Mouse (Mus musculus) liver, adult 2 months (tissue): Measurements from ENCODE around the gene Rap1gap2. TPM values are rescaled to one million over a fixed set of nuclear protein-coding genes. Genes with fewer than 3 reads are reported as not detected.

ENCODE experiments used
- DNase-seq: peaks from one replicate; pipeline ENCODE4 v3.0.0-alpha.2; 2011; ENCODE audit warnings: low read depth, low spot score; ENCODE audit errors: extremely low read depth
- H3K27ac ChIP-seq: fragments of 200-500 bp; replicated peaks from 2 replicates; pipeline ENCODE4 v1.5.1; 2012; ENCODE audit warnings: low read depth, mild to moderate bottlenecking, control low read depth, inconsistent platforms, low read length; ENCODE audit not compliant: insufficient read depth
- H3K27me3 ChIP-seq: fragments of 200-500 bp; 2 replicates; pipeline ENCODE4 v1.6.1; 2012; ENCODE audit warnings: mild to moderate bottlenecking, moderate library complexity, low read length, inconsistent platforms; ENCODE audit not compliant: control insufficient read depth, insufficient read depth
- H3K36me3 ChIP-seq: fragments of 200-500 bp; 2 replicates; pipeline ENCODE4 v1.6.1; 2012; ENCODE audit warnings: low read length, inconsistent platforms; ENCODE audit not compliant: control insufficient read depth, insufficient read depth
- H3K4me1 ChIP-seq: fragments of 200-500 bp; 2 replicates; pipeline ENCODE4 v1.6.1; 2011; ENCODE audit warnings: low read length; ENCODE audit not compliant: control insufficient read depth, insufficient read depth
- H3K4me3 ChIP-seq: fragments of 200-500 bp; 2 replicates; pipeline ENCODE4 v1.5.1; 2011; ENCODE audit warnings: low read depth, mild to moderate bottlenecking, control low read depth, low read length, moderate library complexity; ENCODE audit not compliant: insufficient read depth
- H3K79me2 ChIP-seq: fragments of 200-500 bp; 2 replicates; pipeline ENCODE4 v1.6.1; 2012; ENCODE audit warnings: inconsistent platforms, mild to moderate bottlenecking, low read length, moderate library complexity; ENCODE audit not compliant: control insufficient read depth, insufficient read depth
- H3K9ac ChIP-seq: fragments of 200-500 bp; 2 replicates; pipeline ENCODE4 v1.6.1; 2012; ENCODE audit warnings: low read depth, mild to moderate bottlenecking, control low read depth, inconsistent platforms, low read length
- CTCF ChIP-seq: fragments of 200-500 bp; IDR thresholded peaks from 2 replicates; pipeline ENCODE4 v1.5.1; 2011; ENCODE audit warnings: low read depth, low read length, control low read depth
- POLR2A ChIP-seq: fragments of 200-500 bp; IDR thresholded peaks from 2 replicates; pipeline ENCODE4 v1.6.1; 2011; ENCODE audit warnings: low read length, control low read depth; ENCODE audit not compliant: insufficient read depth; ENCODE audit errors: extremely low read depth
- WGBS: fragments of 180-500 bp; shearing (Covaris S2); methylation state at CpG from one replicate; pipeline ENCODE4 v1.1.7; 2018; 5-methylcytosine and 5-hydroxymethylcytosine counted together
- polyA plus RNA-seq: library from polyadenylated mRNA; depleted of rRNA; stranded (reverse); fragments of >200 nt; gene quantifications from 2 replicates; pipeline ENCODE4 v1.2.3, GENCODE M21; 2012
- total RNA-seq: library from RNA; depleted of rRNA; stranded (reverse); fragments of >200 nt; gene quantifications from 2 replicates; pipeline ENCODE4 v1.2.3, GENCODE M21; 2014

Gene Rap1gap2
- total and polyA plus RNA-seq, 2 experiments: 0.46 to 0.48 TPM

DNA sequence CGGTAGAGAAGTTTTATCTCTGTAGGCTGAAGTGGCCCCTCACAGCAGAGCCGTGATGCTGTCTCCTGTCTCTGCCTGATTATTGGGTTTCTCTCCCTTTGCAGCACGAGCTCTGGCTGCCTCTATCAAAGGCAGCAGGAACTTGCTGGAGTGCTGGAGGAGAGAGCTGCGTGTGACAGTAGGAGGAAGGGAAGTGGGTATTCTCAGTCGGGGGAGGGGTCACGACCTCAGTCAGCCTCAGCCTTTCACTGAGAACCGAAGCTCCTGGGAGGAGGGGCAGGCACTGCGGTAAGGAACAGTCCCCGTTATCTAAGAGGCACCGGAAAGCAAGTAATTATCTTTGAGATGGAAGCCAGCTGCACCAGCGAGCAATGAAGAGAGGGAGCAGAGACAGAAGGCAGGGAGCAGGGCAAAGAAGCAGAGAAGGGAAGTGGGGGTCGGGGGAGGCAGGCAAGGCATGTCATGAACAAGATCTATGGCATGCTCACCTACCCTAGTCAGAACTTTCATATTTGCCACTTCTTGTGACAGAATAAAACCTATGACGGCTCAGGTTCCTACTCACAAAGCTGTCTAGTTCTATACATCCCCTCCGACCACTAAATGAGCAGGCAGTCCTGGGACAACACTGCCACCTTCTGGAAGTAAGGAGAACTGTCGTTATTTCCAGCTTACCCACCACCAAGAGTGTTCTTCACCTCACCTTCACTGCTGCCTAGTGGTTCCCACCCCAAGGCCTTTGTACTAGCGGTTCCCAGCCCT, 63.6 kb downstream of the Rap1gap2 start:
- H3K4me1 ChIP-seq: no peaks in the 10 kb centered on the region; the same call in 1 of the 2 replicates
- 8% methylated on average over 16 of the region's 16 CpGs for WGBS

DNA sequence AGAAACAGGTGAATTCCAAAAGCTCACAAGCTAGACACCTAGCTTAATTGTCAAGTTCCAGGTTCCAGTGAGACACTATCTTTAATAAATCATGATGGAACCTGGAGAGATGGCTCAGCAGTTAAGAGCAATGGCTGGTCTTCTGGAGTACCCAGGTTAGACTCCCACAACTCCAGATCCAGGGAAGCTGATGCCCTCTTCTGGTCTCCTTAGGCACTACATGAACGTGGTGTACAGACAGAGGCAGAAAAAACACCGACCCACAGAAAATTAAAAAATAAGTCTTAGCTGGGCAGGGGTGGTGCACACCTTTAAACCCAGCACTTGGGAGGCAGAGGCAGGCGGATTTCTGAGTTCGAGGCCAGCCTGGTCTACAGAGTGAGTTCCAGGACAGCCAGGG, 64.5 kb downstream of the Rap1gap2 start:
- WGBS: 26% methylated on average over 4 of the region's 4 CpGs
- H3K27ac ChIP-seq: no peak overlapping the region

More for the DNA sequence above, 63.6 kb downstream of the Rap1gap2 start:
- TF ChIP-seq CTCF (peak; percentile 69), POLR2A (no peak)
- no peaks in the 10 kb centered on the region for H3K79me2 ChIP-seq
- no peaks in the 10 kb centered on the region for H3K27me3 ChIP-seq
- no peak overlapping the region for H3K27ac ChIP-seq
- no peak overlapping the region for H3K4me3 ChIP-seq
- no peaks in the 10 kb centered on the region for H3K36me3 ChIP-seq
- H3K9ac ChIP-seq: no peak overlapping the region
- peak; percentile 15 for DNase-seq

DNA sequence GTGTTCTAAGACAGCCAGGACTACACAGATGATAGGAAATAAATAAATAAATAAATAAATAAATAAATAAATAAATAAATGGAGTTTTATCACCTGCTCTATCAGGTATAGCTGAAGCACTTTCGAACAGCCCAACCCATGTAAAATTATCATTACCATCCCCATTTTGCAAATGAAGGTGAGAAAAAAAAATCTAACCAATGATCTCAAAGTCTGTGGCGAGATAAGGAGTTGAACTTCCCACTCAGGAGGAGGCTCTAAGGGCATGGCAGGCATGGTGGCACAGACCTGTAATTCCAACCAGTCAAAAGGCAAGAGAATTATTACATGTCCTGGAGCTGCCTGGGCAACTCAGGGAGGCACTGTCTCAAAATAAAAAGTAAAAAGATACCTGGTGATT, 65.2 kb downstream of the Rap1gap2 start:
- no peak for DNase-seq
- no peaks in the 10 kb centered on the region for H3K27me3 ChIP-seq
- no peaks in the 10 kb centered on the region; the same call in 1 of the 2 replicates for H3K4me1 ChIP-seq
- 83% methylated on average over 2 of the region's 2 CpGs for WGBS
- H3K36me3 ChIP-seq: no peaks in the 10 kb centered on the region
- H3K4me3 ChIP-seq: no peak overlapping the region
- no peak overlapping the region for H3K9ac ChIP-seq
- no peaks in the 10 kb centered on the region for H3K79me2 ChIP-seq
- TF ChIP-seq POLR2A (no peak), CTCF (no peak)
- no peak overlapping the region for H3K27ac ChIP-seq

More for the DNA sequence above, 64.5 kb downstream of the Rap1gap2 start:
- Histone ChIP-seq H3K79me2 (no peaks in the 10 kb centered on the region), H3K9ac (no peak overlapping the region), H3K4me3 (no peak overlapping the region), H3K36me3 (no peaks in the 10 kb centered on the region), H3K27me3 (no peaks in the 10 kb centered on the region), H3K4me1 (no peaks in the 10 kb centered on the region; the same call in 1 of the 2 replicates)
- DNase-seq: no peak
- TF ChIP-seq POLR2A: no peak
- TF ChIP-seq CTCF: peak; percentile 34; the same call in 1 of the 2 replicates

DNA sequence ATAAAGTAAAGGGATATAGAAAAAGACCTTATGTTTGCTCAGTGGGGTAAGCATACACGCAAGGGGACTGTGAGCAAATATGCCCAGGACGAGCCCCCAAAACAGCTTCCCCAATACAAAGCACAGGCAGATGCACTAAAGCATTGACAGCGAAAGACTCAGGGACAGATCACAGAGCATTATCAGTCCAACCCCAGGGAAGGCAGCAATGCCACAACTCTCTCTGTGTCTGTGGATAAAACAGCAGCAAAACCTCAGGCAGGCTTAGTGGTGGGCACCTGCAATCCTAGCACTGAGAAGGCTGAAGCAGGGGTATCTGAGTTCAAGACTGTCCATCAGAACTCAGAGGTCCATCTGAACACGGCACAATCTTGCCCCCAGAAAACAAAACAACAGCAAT, 73.4 kb downstream of the Rap1gap2 start:
- H3K27me3 ChIP-seq: no peaks in the 10 kb centered on the region
- H3K4me1 ChIP-seq: no peaks in the 10 kb centered on the region
- WGBS: 73% methylated on average over 4 of the region's 4 CpGs
- H3K9ac ChIP-seq: no peak overlapping the region
- no peak for DNase-seq
- no peaks in the 10 kb centered on the region for H3K36me3 ChIP-seq
- no peaks in the 10 kb centered on the region for H3K79me2 ChIP-seq
- no peak for TF ChIP-seq CTCF
- TF ChIP-seq POLR2A: no peak
- no peak overlapping the region for H3K27ac ChIP-seq
- no peak overlapping the region for H3K4me3 ChIP-seq

DNA sequence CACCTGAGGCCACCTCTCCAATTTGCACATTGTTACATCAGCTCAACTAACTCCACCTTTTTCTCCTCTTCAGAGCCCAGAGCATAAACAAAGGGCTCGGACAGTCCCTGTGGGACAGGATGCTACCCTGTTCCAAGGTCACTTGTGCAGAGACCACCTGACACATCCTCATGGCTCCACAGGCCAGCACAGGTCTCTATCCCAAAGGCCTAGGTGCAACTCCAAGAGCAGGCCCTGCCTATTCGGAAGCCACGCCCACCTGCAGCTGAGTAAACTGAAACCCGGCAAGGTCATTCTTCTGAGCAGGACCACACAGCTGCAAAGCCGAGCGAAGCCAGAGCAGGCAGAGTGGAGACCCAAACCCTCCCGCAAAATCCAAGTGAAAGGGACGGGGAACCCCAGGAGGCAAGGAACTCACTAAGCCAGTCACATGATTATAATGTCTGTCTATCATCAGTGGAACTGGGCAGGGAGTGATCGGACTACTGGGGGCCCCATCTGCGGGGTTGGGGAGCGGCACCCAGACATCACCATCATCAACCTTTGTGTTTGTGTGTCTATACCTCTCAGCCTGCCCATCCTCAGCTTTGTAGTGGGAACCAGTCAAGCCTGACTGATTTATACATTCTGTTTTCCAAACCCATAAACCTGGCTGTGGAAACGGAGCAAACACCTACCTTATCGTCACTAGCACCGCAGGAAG, 74.4 kb downstream of the Rap1gap2 start:
- no peaks in the 10 kb centered on the region for H3K36me3 ChIP-seq
- no peak overlapping the region for H3K4me3 ChIP-seq
- no peak for DNase-seq
- TF ChIP-seq POLR2A (no peak), CTCF (no peak)
- no peaks in the 10 kb centered on the region for H3K79me2 ChIP-seq
- no peak overlapping the region for H3K9ac ChIP-seq
- H3K4me1 ChIP-seq: no peaks in the 10 kb centered on the region
- 37% methylated on average over 14 of the region's 14 CpGs for WGBS
- H3K27ac ChIP-seq: no peak overlapping the region
- H3K27me3 ChIP-seq: no peaks in the 10 kb centered on the region
